Mouse (Mus musculus) ES-E14 (cell line): ENCODE measurements around the gene Vps36.

ENCODE experiments used
- CHD2 ChIP-seq: IDR thresholded peaks from 2 replicates; pipeline ENCODE4 v1.6.1; 2014; ENCODE audit warnings: mild to moderate bottlenecking, low read depth, low read length, inconsistent platforms
- HCFC1 ChIP-seq: IDR thresholded peaks from 2 replicates; pipeline ENCODE4 v1.6.1; 2012; ENCODE audit warnings: low read length, inconsistent platforms, borderline replicate concordance; ENCODE audit not compliant: insufficient read depth
- MAFK ChIP-seq: IDR thresholded peaks from 2 replicates; pipeline ENCODE4 v1.6.1; 2014; ENCODE audit warnings: mild to moderate bottlenecking, low read depth, low read length, inconsistent platforms; ENCODE audit not compliant: insufficient read depth
- ZC3H11A ChIP-seq: IDR thresholded peaks from 2 replicates; pipeline ENCODE4 v1.6.1; 2012; ENCODE audit warnings: low read depth, mild to moderate bottlenecking, inconsistent platforms, low read length, borderline replicate concordance
- ZNF384 ChIP-seq: IDR thresholded peaks from 2 replicates; pipeline ENCODE4 v1.6.1; 2012; ENCODE audit warnings: low read depth, low read length, inconsistent platforms

DNA sequence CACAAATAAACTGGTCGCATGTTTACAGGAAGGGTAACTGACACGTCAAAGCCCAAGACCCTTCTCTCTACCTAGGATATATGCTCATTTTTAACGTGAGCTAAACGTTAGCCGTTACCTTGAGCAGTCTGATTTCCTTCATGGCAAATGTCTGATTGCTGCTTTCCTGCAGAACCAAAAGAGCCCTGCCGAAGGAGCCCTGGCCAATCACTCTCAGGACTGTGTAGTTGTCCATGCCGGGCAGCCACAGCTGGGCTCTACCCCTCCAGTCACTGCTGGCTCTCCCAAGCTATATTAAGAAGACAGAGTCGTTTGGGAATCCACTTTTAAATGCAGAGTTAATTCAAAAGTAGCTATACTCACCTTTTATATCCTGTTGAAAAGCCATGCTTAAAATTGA lies 30.4 kb upstream of the Vps36 start:
- TF ChIP-seq ZNF384, result no peak
- no peak for TF ChIP-seq HCFC1
- TF ChIP-seq CHD2, result no peak
- TF ChIP-seq MAFK, result no peak
- no peak for TF ChIP-seq ZC3H11A
